Mouse (Mus musculus) liver, adult 2 months (tissue): ENCODE measurements around the gene Ckap5. TPM values are rescaled to one million over a fixed set of nuclear protein-coding genes. Genes with fewer than 3 reads are reported as not detected.

Experiments
- DNase-seq: peaks from one replicate; pipeline ENCODE4 v3.0.0-alpha.2; 2011; ENCODE audit warnings: low read depth, low spot score; ENCODE audit errors: extremely low read depth
- H3K27ac ChIP-seq: fragments of 200-500 bp; replicated peaks from 2 replicates; pipeline ENCODE4 v1.5.1; 2012; ENCODE audit warnings: low read depth, mild to moderate bottlenecking, control low read depth, inconsistent platforms, low read length; ENCODE audit not compliant: insufficient read depth
- H3K27me3 ChIP-seq: fragments of 200-500 bp; 2 replicates; pipeline ENCODE4 v1.6.1; 2012; ENCODE audit warnings: mild to moderate bottlenecking, moderate library complexity, low read length, inconsistent platforms; ENCODE audit not compliant: control insufficient read depth, insufficient read depth
- H3K36me3 ChIP-seq: fragments of 200-500 bp; 2 replicates; pipeline ENCODE4 v1.6.1; 2012; ENCODE audit warnings: low read length, inconsistent platforms; ENCODE audit not compliant: control insufficient read depth, insufficient read depth
- H3K4me1 ChIP-seq: fragments of 200-500 bp; 2 replicates; pipeline ENCODE4 v1.6.1; 2011; ENCODE audit warnings: low read length; ENCODE audit not compliant: control insufficient read depth, insufficient read depth
- H3K4me3 ChIP-seq: fragments of 200-500 bp; 2 replicates; pipeline ENCODE4 v1.5.1; 2011; ENCODE audit warnings: low read depth, mild to moderate bottlenecking, control low read depth, low read length, moderate library complexity; ENCODE audit not compliant: insufficient read depth
- H3K79me2 ChIP-seq: fragments of 200-500 bp; 2 replicates; pipeline ENCODE4 v1.6.1; 2012; ENCODE audit warnings: inconsistent platforms, mild to moderate bottlenecking, low read length, moderate library complexity; ENCODE audit not compliant: control insufficient read depth, insufficient read depth
- H3K9ac ChIP-seq: fragments of 200-500 bp; 2 replicates; pipeline ENCODE4 v1.6.1; 2012; ENCODE audit warnings: low read depth, mild to moderate bottlenecking, control low read depth, inconsistent platforms, low read length
- CTCF ChIP-seq: fragments of 200-500 bp; IDR thresholded peaks from 2 replicates; pipeline ENCODE4 v1.5.1; 2011; ENCODE audit warnings: low read depth, low read length, control low read depth
- POLR2A ChIP-seq: fragments of 200-500 bp; IDR thresholded peaks from 2 replicates; pipeline ENCODE4 v1.6.1; 2011; ENCODE audit warnings: low read length, control low read depth; ENCODE audit not compliant: insufficient read depth; ENCODE audit errors: extremely low read depth
- WGBS: fragments of 180-500 bp; shearing (Covaris S2); methylation state at CpG from one replicate; pipeline ENCODE4 v1.1.7; 2018; 5-methylcytosine and 5-hydroxymethylcytosine counted together
- polyA plus RNA-seq: library from polyadenylated mRNA; depleted of rRNA; stranded (reverse); fragments of >200 nt; gene quantifications from 2 replicates; pipeline ENCODE4 v1.2.3, GENCODE M21; 2012; rRNA removed
- total RNA-seq: library from RNA; depleted of rRNA; stranded (reverse); fragments of >200 nt; gene quantifications from 2 replicates; pipeline ENCODE4 v1.2.3, GENCODE M21; 2014; rRNA removed

Gene Ckap5
- total and polyA plus RNA-seq, 2 experiments = 1.9 to 14.9 TPM

DNA sequence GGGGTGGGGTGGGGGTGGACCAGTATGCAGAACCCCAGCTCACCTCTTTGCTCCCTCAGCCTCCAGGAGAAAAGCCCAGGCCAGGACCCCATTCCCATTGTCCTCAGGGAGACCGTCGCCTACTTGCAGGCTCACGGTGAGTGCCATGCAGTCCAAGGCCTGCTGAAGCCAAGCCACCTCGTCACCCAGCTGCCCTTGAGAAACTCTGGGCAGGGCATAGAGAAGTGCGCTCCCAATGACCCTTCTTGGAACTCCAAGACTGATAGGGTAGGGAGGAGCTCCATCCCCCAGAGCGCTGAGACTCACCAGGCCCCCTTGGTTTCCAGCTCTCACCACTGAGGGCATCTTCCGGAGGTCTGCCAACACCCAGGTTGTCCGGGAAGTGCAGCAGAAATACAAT lies 142.8 kb downstream of the Ckap5 start:
- no peak overlapping the region for H3K27ac ChIP-seq
- H3K9ac ChIP-seq = no peak overlapping the region
- H3K36me3 ChIP-seq = peaks cover 14% of the 10 kb centered on the region; the same call in 1 of the 2 replicates
- no peaks in the 10 kb centered on the region for H3K4me1 ChIP-seq
- peaks cover 3% of the 10 kb centered on the region; the same call in 1 of the 2 replicates for H3K79me2 ChIP-seq
- H3K4me3 ChIP-seq = no peak overlapping the region
- DNase-seq = no peak
- no peaks in the 10 kb centered on the region for H3K27me3 ChIP-seq
- 97% methylated on average over 8 of the region's 8 CpGs for WGBS
- TF ChIP-seq CTCF (no peak), POLR2A (no peak)

DNA sequence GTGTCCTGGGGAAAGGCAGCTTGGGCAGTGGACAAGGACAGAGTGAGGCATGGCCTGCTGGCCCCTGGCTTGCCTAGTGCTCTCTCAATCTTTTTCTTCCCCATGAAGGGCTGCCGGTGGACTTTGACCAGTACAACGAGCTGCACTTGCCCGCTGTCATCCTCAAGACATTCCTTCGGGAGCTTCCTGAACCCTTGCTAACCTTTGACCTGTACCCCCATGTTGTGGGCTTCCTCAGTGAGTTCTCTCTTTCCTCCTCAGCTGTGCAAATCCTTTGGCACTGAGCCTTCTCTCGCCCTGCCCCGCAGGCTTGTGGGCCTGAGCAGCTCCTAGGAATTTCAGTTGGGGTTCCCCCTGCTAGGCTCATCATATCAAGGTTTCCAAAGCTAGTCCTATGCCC lies 143.5 kb downstream of the Ckap5 start:
- Histone ChIP-seq H3K27me3 (no peaks in the 10 kb centered on the region), H3K4me3 (no peak overlapping the region), H3K4me1 (no peaks in the 10 kb centered on the region), H3K9ac (no peak overlapping the region), H3K36me3 (peaks cover 14% of the 10 kb centered on the region), H3K79me2 (no peaks in the 10 kb centered on the region), H3K27ac (no peak overlapping the region)
- TF ChIP-seq POLR2A (no peak), CTCF (no peak)
- no peak for DNase-seq
- 76% methylated on average over 6 of the region's 6 CpGs for WGBS

Other genes with a start within 250 kb of the Ckap5 start
- 3.6 and 7.5 TPM in 2 replicates for gene 1110051M20Rik, start 82.1 kb upstream of the Ckap5 start, total RNA-seq
- 1.7 and 2.8 TPM in 2 replicates for gene 1110051M20Rik, start 82.1 kb upstream of the Ckap5 start, polyA plus RNA-seq
- gene Lrp4, start 69.3 kb upstream of the Ckap5 start, total RNA-seq = 13.8 and 14.7 TPM in 2 replicates
- 5.1 and 6.0 TPM in 2 replicates for gene Lrp4, start 69.3 kb upstream of the Ckap5 start, polyA plus RNA-seq
- gene F2, start 109.7 kb downstream of the Ckap5 start, total RNA-seq = 1,668 and 1,838 TPM in 2 replicates
- 2,018 and 2,057 TPM in 2 replicates for gene F2, start 109.7 kb downstream of the Ckap5 start, polyA plus RNA-seq
- 2.2 and 2.8 TPM in 2 replicates for gene Zfp408, start 123.0 kb downstream of the Ckap5 start, total RNA-seq
- 3.8 and 6.6 TPM in 2 replicates for gene Zfp408, start 123.0 kb downstream of the Ckap5 start, polyA plus RNA-seq
- gene Arhgap1, start 123.1 kb downstream of the Ckap5 start, total RNA-seq = 6.5 and 8.8 TPM in 2 replicates
- gene Arhgap1, start 123.1 kb downstream of the Ckap5 start, polyA plus RNA-seq = 12.9 and 18.7 TPM in 2 replicates
- gene Atg13, start 183.8 kb downstream of the Ckap5 start, total RNA-seq = 10.3 and 14.8 TPM in 2 replicates
- 27.5 and 33.6 TPM in 2 replicates for gene Atg13, start 183.8 kb downstream of the Ckap5 start, polyA plus RNA-seq
- gene Harbi1, start 184.1 kb downstream of the Ckap5 start, total RNA-seq = 19.5 and 22.8 TPM in 2 replicates
- gene Harbi1, start 184.1 kb downstream of the Ckap5 start, polyA plus RNA-seq = 5.0 and 6.6 TPM in 2 replicates
- gene Ambra1, start 203.4 kb downstream of the Ckap5 start, total RNA-seq = 11.3 and 12.4 TPM in 2 replicates
- gene Ambra1, start 203.4 kb downstream of the Ckap5 start, polyA plus RNA-seq = 10.4 and 11.0 TPM in 2 replicates